Mouse (Mus musculus) induced T-regulatory cell, adult 2 months (primary cell): ENCODE measurements at regions not wholly inside any gene's neighbourhood (a gene's known extent, or its start where the extent isn't known, plus 50 kb on each side); places are given as distances from the start of the nearest gene placed in this dataset.

Source experiments
- DNase-seq: peaks from one replicate; pipeline ENCODE4 v3.0.0-alpha.2; 2012; ENCODE audit warnings: low read depth

- no peak for DNase-seq
Measured at GRCm38 (mm10) chr2:137705724-137706422, 550.5 kb upstream of the Btbd3 start.

GRCm38 (mm10) chr2:137704948-137705723 lies 551.2 kb upstream of the Btbd3 start:
- no peak for DNase-seq

GRCm38 (mm10) chr2:137704565-137704947 lies 551.8 kb upstream of the Btbd3 start:
- DNase-seq = no peak

- DNase-seq = no peak
Measured at GRCm38 (mm10) chr2:137704051-137704450, 552.3 kb upstream of the Btbd3 start.

- DNase-seq = no peak
Measured at GRCm38 (mm10) chr2:137695885-137696284, 560.5 kb upstream of the Btbd3 start.

- no peak for DNase-seq
Measured at GRCm38 (mm10) chr2:137694020-137694419, 562.3 kb upstream of the Btbd3 start.

- no peak for DNase-seq
Measured at GRCm38 (mm10) chr2:137687208-137687607, 569.2 kb upstream of the Btbd3 start.

GRCm38 (mm10) chr2:137686735-137687134 lies 569.6 kb upstream of the Btbd3 start:
- no peak for DNase-seq

- DNase-seq = no peak
Measured at GRCm38 (mm10) chr2:137681762-137682161, 565.3 kb upstream of the Jag1 start.

GRCm38 (mm10) chr2:137663171-137663570 lies 546.7 kb upstream of the Jag1 start:
- no peak for DNase-seq

- no peak for DNase-seq
Measured at GRCm38 (mm10) chr2:137662216-137662615, 545.8 kb upstream of the Jag1 start.

- no peak for DNase-seq
Measured at GRCm38 (mm10) chr2:137660449-137660848, 544.0 kb upstream of the Jag1 start.

GRCm38 (mm10) chr2:137654296-137654695 lies 537.9 kb upstream of the Jag1 start:
- no peak for DNase-seq

GRCm38 (mm10) chr2:137644160-137644559 lies 527.7 kb upstream of the Jag1 start:
- DNase-seq = no peak

- no peak for DNase-seq
Measured at GRCm38 (mm10) chr2:137643269-137644055, 527.0 kb upstream of the Jag1 start.

- no peak for DNase-seq
Measured at GRCm38 (mm10) chr2:137635019-137635621, 518.7 kb upstream of the Jag1 start.

GRCm38 (mm10) chr2:137616637-137617036 lies 500.2 kb upstream of the Jag1 start:
- DNase-seq = no peak

- DNase-seq = no peak
Measured at GRCm38 (mm10) chr2:137613791-137614190, 497.3 kb upstream of the Jag1 start.

GRCm38 (mm10) chr2:137608506-137608905 lies 492.1 kb upstream of the Jag1 start:
- no peak for DNase-seq

- DNase-seq = no peak
Measured at GRCm38 (mm10) chr2:137598136-137598535, 481.7 kb upstream of the Jag1 start.

- DNase-seq = no peak
Measured at GRCm38 (mm10) chr2:137594509-137594908, 478.1 kb upstream of the Jag1 start.

GRCm38 (mm10) chr2:137591551-137591950 lies 475.1 kb upstream of the Jag1 start:
- DNase-seq = no peak
